Mouse (Mus musculus) skeletal muscle tissue, adult 2 months (tissue): ENCODE data around the gene 4930556J24Rik.

ENCODE experiments used
- DNase-seq: peaks from one replicate; pipeline ENCODE4 v3.0.0-alpha.2; 2012; ENCODE audit warnings: low read depth, low spot score

The 4930556J24Rik gene

GRCm38 (mm10) chr11:3893970-3894369 is 82.6 kb downstream of the 4930556J24Rik start:
- DNase-seq = no peak
